Mouse (Mus musculus): Measurements from ENCODE around the gene Tspan15. TPM values are rescaled to one million over a fixed set of nuclear protein-coding genes. Genes with fewer than 3 reads are reported as not detected.

Tspan15 gene
- polyA plus RNA-seq, 1 experiment: 1.9 TPM

- TF ChIP-seq CTCF (IDR thresholded peaks at IDR 0.05; ENCODE audit: borderline replicate concordance, insufficient read depth, low read length) (no peak), POLR2A (IDR thresholded peaks at IDR 0.05; ENCODE audit: low read depth, low read length) (no peak)
- H3K27ac ChIP-seq (ENCODE audit: insufficient read depth, low read length): no peak overlapping the region
Observed at GRCm38 (mm10) chr10:62252496-62253235, 21.6 kb upstream of the Tspan15 start.

GRCm38 (mm10) chr10:62252000-62252488 is 21.0 kb upstream of the Tspan15 start, which contains the start of gene Tacr2:
Gene Tacr2, plus strand, starts transcription at chr10:62252438.
- Histone ChIP-seq H3K4me3 (ENCODE audit: insufficient read depth, low read length) (no peak within 1 kb of the TSS), H3K27ac (ENCODE audit: insufficient read depth, low read length) (no peak within 1 kb of the TSS), H3K4me1 (ENCODE audit: control insufficient read depth, insufficient read depth, low read length) (no peaks in the 10 kb centered on the region)
- TF ChIP-seq POLR2A (IDR thresholded peaks at IDR 0.05; ENCODE audit: low read depth, low read length) (no peak), CTCF (IDR thresholded peaks at IDR 0.05; ENCODE audit: borderline replicate concordance, insufficient read depth, low read length) (no peak)

More at GRCm38 (mm10) chr10:62252496-62253235, 21.6 kb upstream of the Tspan15 start:
- Histone ChIP-seq H3K4me1 (ENCODE audit: control insufficient read depth, insufficient read depth, low read length) (no peaks in the 10 kb centered on the region), H3K4me3 (ENCODE audit: insufficient read depth, low read length) (no peak overlapping the region)

GRCm38 (mm10) chr10:62247815-62248214 is 16.8 kb upstream of the Tspan15 start:
- no peak for TF ChIP-seq POLR2A (IDR thresholded peaks at IDR 0.05; ENCODE audit: low read depth, low read length)
- TF ChIP-seq CTCF (IDR thresholded peaks at IDR 0.05; ENCODE audit: borderline replicate concordance, insufficient read depth, low read length): no peak
- Histone ChIP-seq H3K4me1 (ENCODE audit: control insufficient read depth, insufficient read depth, low read length) (no peaks in the 10 kb centered on the region), H3K27ac (ENCODE audit: insufficient read depth, low read length) (no peak overlapping the region), H3K4me3 (ENCODE audit: insufficient read depth, low read length) (no peak overlapping the region)

- Histone ChIP-seq H3K27ac (ENCODE audit: insufficient read depth, low read length) (no peak overlapping the region), H3K4me3 (ENCODE audit: insufficient read depth, low read length) (no peak overlapping the region), H3K4me1 (ENCODE audit: control insufficient read depth, insufficient read depth, low read length) (no peaks in the 10 kb centered on the region)
- TF ChIP-seq CTCF (IDR thresholded peaks at IDR 0.05; ENCODE audit: borderline replicate concordance, insufficient read depth, low read length) (no peak), POLR2A (IDR thresholded peaks at IDR 0.05; ENCODE audit: low read depth, low read length) (no peak)
Observed at GRCm38 (mm10) chr10:62247156-62247555, 16.1 kb upstream of the Tspan15 start.

GRCm38 (mm10) chr10:62244067-62244466 is 13.0 kb upstream of the Tspan15 start:
- Histone ChIP-seq H3K27ac (ENCODE audit: insufficient read depth, low read length) (no peak overlapping the region), H3K4me1 (ENCODE audit: control insufficient read depth, insufficient read depth, low read length) (no peaks in the 10 kb centered on the region), H3K4me3 (ENCODE audit: insufficient read depth, low read length) (no peak overlapping the region)
- TF ChIP-seq POLR2A (IDR thresholded peaks at IDR 0.05; ENCODE audit: low read depth, low read length): no peak
- TF ChIP-seq CTCF (IDR thresholded peaks at IDR 0.05; ENCODE audit: borderline replicate concordance, insufficient read depth, low read length): no peak

- H3K27ac ChIP-seq (ENCODE audit: insufficient read depth, low read length): no peak overlapping the region
- H3K4me3 ChIP-seq (ENCODE audit: insufficient read depth, low read length): no peak overlapping the region
- TF ChIP-seq CTCF (IDR thresholded peaks at IDR 0.05; ENCODE audit: borderline replicate concordance, insufficient read depth, low read length) (no peak), POLR2A (IDR thresholded peaks at IDR 0.05; ENCODE audit: low read depth, low read length) (no peak)
- no peaks in the 10 kb centered on the region for H3K4me1 ChIP-seq (ENCODE audit: control insufficient read depth, insufficient read depth, low read length)
Observed at GRCm38 (mm10) chr10:62242896-62243295, 11.8 kb upstream of the Tspan15 start.

- Histone ChIP-seq H3K4me3 (ENCODE audit: insufficient read depth, low read length) (no peak overlapping the region), H3K27ac (ENCODE audit: insufficient read depth, low read length) (no peak overlapping the region), H3K4me1 (ENCODE audit: control insufficient read depth, insufficient read depth, low read length) (no peaks in the 10 kb centered on the region)
- no peak for TF ChIP-seq CTCF (IDR thresholded peaks at IDR 0.05; ENCODE audit: borderline replicate concordance, insufficient read depth, low read length)
- TF ChIP-seq POLR2A (IDR thresholded peaks at IDR 0.05; ENCODE audit: low read depth, low read length): no peak
Observed at GRCm38 (mm10) chr10:62242358-62242757, 11.3 kb upstream of the Tspan15 start.

- H3K27ac ChIP-seq (ENCODE audit: insufficient read depth, low read length): no peak overlapping the region
- TF ChIP-seq CTCF (IDR thresholded peaks at IDR 0.05; ENCODE audit: borderline replicate concordance, insufficient read depth, low read length): no peak
- TF ChIP-seq POLR2A (IDR thresholded peaks at IDR 0.05; ENCODE audit: low read depth, low read length): no peak
Observed at GRCm38 (mm10) chr10:62239270-62239669, 8.2 kb upstream of the Tspan15 start.

GRCm38 (mm10) chr10:62238688-62239087 is 7.6 kb upstream of the Tspan15 start:
- Histone ChIP-seq H3K27ac (ENCODE audit: insufficient read depth, low read length) (no peak overlapping the region), H3K4me1 (ENCODE audit: control insufficient read depth, insufficient read depth, low read length) (no peaks in the 10 kb centered on the region), H3K4me3 (ENCODE audit: insufficient read depth, low read length) (no peak overlapping the region)
- no peak for TF ChIP-seq POLR2A (IDR thresholded peaks at IDR 0.05; ENCODE audit: low read depth, low read length)
- no peak for TF ChIP-seq CTCF (IDR thresholded peaks at IDR 0.05; ENCODE audit: borderline replicate concordance, insufficient read depth, low read length)

More at GRCm38 (mm10) chr10:62239270-62239669, 8.2 kb upstream of the Tspan15 start:
- Histone ChIP-seq H3K4me3 (ENCODE audit: insufficient read depth, low read length) (no peak overlapping the region), H3K4me1 (ENCODE audit: control insufficient read depth, insufficient read depth, low read length) (no peaks in the 10 kb centered on the region)

GRCm38 (mm10) chr10:62237205-62237604 is 6.2 kb upstream of the Tspan15 start:
- no peak overlapping the region for H3K4me3 ChIP-seq (ENCODE audit: insufficient read depth, low read length)
- no peak overlapping the region for H3K27ac ChIP-seq (ENCODE audit: insufficient read depth, low read length)
- TF ChIP-seq CTCF (IDR thresholded peaks at IDR 0.05; ENCODE audit: borderline replicate concordance, insufficient read depth, low read length): no peak
- no peak for TF ChIP-seq POLR2A (IDR thresholded peaks at IDR 0.05; ENCODE audit: low read depth, low read length)
- no peaks in the 10 kb centered on the region for H3K4me1 ChIP-seq (ENCODE audit: control insufficient read depth, insufficient read depth, low read length)

All from embryonic fibroblast, embryonic 13.5 days (primary cell).